Mouse (Mus musculus): ENCODE measurements around the gene Olfr816. TPM values are rescaled to one million over a fixed set of nuclear protein-coding genes. Genes with fewer than 3 reads are reported as not detected.
"Not testable (repeated sequence)": the region's sequence is repeated elsewhere in the genome, so short reads cannot be mapped to it uniquely, and the experiment has no call there.

Olfr816 gene
- 0.09 and 0.11 TPM in 2 replicates for polyA plus RNA-seq (2014; fragmentation: Nextera tagmentation; extraction: Ambion mirVana)

DNA sequence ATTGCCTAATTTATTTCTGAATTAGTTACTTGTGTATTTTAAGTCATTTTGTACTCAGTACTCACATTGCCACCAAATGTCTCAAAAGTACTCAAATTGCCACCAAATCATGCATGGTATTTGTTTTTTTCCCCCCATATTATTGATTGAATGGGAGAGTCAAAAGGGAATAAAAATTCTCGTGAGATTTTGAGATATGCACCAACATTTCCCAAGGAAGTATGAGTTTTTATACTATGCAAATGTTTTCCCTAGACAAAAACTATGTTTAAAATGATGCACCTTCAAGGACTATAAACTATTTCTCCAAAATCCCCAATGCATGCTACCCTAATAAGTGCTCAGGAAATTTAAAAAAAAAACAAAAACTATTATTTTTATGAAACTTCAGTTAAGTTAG, at the start of gene Olfr816:
Gene Olfr816, minus strand, starts transcription at position 101 of the 400 bp plus-strand sequence.
- 49% methylated on average over 1 of the region's 1 CpGs for whole genome bisulfite sequencing
- H3K36me3 ChIP-seq (ENCODE audit: control insufficient read depth, insufficient read depth, low read length): no peaks in the 10 kb centered on the region
- no peak within 1 kb of the TSS for H3K4me3 ChIP-seq (ENCODE audit: low read depth, low read length)
- ATAC-seq (ENCODE audit: low read depth) (no peak), DNase-seq (ENCODE audit: low spot score) (no peak)
- H3K27ac ChIP-seq (replicated peaks; ENCODE audit: low read depth, low read length): no peak within 1 kb of the TSS
- no peak within 1 kb of the TSS for H3K4me2 ChIP-seq (ENCODE audit: low read depth, low read length)
- no peaks in the 10 kb centered on the region for H3K9me3 ChIP-seq (ENCODE audit: control insufficient read depth, low read length)
- no peak within 1 kb of the TSS for H3K9ac ChIP-seq (ENCODE audit: low read depth, low read length)
- H3K4me1 ChIP-seq (ENCODE audit: control insufficient read depth, insufficient read depth, low read length): no peaks in the 10 kb centered on the region
- no peaks in the 10 kb centered on the region for H3K27me3 ChIP-seq (replicated peaks; ENCODE audit: control insufficient read depth, insufficient read depth, low read length)

DNA sequence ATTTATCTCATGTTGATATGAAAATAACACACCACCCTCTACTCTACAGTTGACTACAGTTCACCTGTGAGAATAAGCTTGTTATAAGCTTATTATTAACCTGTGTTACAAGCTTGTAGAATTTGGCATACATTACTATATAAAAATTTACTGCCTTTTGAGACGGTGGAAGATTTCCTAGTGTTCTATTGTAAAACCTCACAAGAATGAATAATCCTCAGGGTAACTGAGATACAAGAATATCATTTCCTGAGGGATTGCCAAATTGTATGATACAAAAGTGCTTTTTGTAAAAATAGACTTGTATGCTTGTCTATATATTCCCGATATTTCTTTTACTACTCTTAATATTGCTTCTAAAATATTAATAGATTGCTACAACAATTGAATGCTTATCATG, 33.6 kb upstream of the Olfr816 start, which contains the start of gene Olfr818:
Gene Olfr818, minus strand, starts transcription at position 101 of the 400 bp plus-strand sequence.
- DNase-seq (ENCODE audit: low spot score): no peak
- no peak for ATAC-seq (ENCODE audit: low read depth)

DNA sequence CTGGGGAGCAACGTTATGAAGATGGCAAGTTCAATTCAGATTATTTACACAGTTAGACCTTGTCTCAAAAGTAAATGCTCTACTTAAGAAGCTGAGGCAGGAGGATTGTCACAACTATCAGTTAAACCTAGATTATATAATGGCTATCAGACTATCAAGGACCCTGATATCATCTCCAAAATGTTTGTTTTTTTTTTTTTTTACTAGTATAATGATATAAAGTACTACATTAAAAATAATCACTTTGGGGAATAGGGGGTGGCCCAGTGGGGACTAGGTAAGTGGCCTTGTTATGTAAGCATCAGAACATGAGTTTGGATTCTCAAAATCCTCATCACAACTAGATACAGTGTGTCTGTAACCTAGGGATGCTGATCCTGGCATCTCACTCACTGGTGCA, 9.6 kb downstream of the Olfr816 start, which contains the start of gene Olfr815:
Gene Olfr815, minus strand, starts transcription at position 101 of the 400 bp plus-strand sequence.
- not testable (repeated sequence) for H3K9me3 ChIP-seq (ENCODE audit: control insufficient read depth, low read length); ATAC-seq (ENCODE audit: low read depth); H3K4me2 ChIP-seq (ENCODE audit: low read depth, low read length); H3K27ac ChIP-seq (replicated peaks; ENCODE audit: low read depth, low read length); H3K4me3 ChIP-seq (ENCODE audit: low read depth, low read length); H3K27me3 ChIP-seq (replicated peaks; ENCODE audit: control insufficient read depth, insufficient read depth, low read length); H3K4me1 ChIP-seq (ENCODE audit: control insufficient read depth, insufficient read depth, low read length); H3K9ac ChIP-seq (ENCODE audit: low read depth, low read length); DNase-seq (ENCODE audit: low spot score); H3K36me3 ChIP-seq (ENCODE audit: control insufficient read depth, insufficient read depth, low read length)
- WGBS: no CpG with 5 or more reads among the region's 1 CpGs

More for the DNA sequence above, 33.6 kb upstream of the Olfr816 start, which contains the start of gene Olfr818:
- Histone ChIP-seq H3K27ac (replicated peaks; ENCODE audit: low read depth, low read length) (no peak within 1 kb of the TSS), H3K36me3 (ENCODE audit: control insufficient read depth, insufficient read depth, low read length) (no peaks in the 10 kb centered on the region), H3K9ac (ENCODE audit: low read depth, low read length) (no peak within 1 kb of the TSS), H3K9me3 (ENCODE audit: control insufficient read depth, low read length) (no peaks in the 10 kb centered on the region), H3K4me2 (ENCODE audit: low read depth, low read length) (no peak within 1 kb of the TSS), H3K4me1 (ENCODE audit: control insufficient read depth, insufficient read depth, low read length) (no peaks in the 10 kb centered on the region), H3K4me3 (ENCODE audit: low read depth, low read length) (no peak within 1 kb of the TSS), H3K27me3 (replicated peaks; ENCODE audit: control insufficient read depth, insufficient read depth, low read length) (no peaks in the 10 kb centered on the region)
- WGBS: 92% methylated on average over 2 of the region's 2 CpGs

DNA sequence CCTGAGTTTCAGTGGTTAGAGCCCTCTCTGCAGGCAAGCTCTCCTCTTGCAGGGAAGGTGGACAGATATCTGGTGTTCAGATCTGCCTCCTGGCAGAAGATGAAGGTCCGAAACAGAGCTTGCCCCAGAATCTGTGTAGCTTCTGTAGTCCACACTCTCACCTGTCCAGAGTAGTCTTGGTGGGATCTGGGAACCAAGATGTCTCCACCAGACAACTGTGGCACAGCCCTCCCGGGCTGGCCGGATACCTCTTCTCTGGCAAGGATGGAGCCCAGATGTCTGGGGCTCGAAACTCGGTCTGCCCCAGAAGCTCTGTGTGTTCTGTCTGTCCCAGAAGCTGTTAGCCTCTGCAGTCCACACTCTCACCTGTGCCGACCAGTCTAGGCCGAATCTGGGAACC, 29.5 kb downstream of the Olfr816 start:
- Histone ChIP-seq H3K27me3 (replicated peaks; ENCODE audit: control insufficient read depth, insufficient read depth, low read length) (no peaks in the 10 kb centered on the region), H3K27ac (replicated peaks; ENCODE audit: low read depth, low read length) (no peak overlapping the region), H3K36me3 (ENCODE audit: control insufficient read depth, insufficient read depth, low read length) (no peaks in the 10 kb centered on the region), H3K9me3 (ENCODE audit: control insufficient read depth, low read length) (no peaks in the 10 kb centered on the region), H3K4me2 (ENCODE audit: low read depth, low read length) (no peak overlapping the region), H3K4me3 (ENCODE audit: low read depth, low read length) (no peak overlapping the region), H3K4me1 (ENCODE audit: control insufficient read depth, insufficient read depth, low read length) (no peaks in the 10 kb centered on the region), H3K9ac (ENCODE audit: low read depth, low read length) (no peak overlapping the region)
- ATAC-seq (ENCODE audit: low read depth) (no peak), DNase-seq (ENCODE audit: low spot score) (no peak)
- WGBS: 93% methylated on average over 7 of the region's 7 CpGs

DNA sequence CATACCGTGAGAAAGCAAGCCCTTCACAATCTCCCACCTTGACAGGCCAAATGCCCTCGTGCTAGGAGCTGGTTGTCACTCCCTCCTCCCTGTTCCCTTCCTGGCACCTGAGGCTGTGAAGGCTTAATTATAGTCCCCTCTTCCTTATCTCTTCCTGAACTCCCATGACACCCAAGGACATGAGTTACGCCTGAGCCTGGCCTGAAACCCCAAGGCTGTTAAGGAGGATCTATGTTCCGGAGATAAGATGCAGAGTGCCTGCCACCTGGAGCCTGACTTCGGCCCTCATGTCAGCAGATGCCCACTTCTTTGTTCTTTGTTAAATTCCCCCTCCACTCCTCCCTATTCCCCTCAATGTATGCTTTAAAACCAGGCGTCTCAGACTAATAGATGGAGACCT, 29.9 kb downstream of the Olfr816 start:
- H3K36me3 ChIP-seq (ENCODE audit: control insufficient read depth, insufficient read depth, low read length); H3K27ac ChIP-seq (replicated peaks; ENCODE audit: low read depth, low read length); H3K4me3 ChIP-seq (ENCODE audit: low read depth, low read length); ATAC-seq (ENCODE audit: low read depth); H3K4me1 ChIP-seq (ENCODE audit: control insufficient read depth, insufficient read depth, low read length); H3K9me3 ChIP-seq (ENCODE audit: control insufficient read depth, low read length); H3K9ac ChIP-seq (ENCODE audit: low read depth, low read length); DNase-seq (ENCODE audit: low spot score); H3K4me2 ChIP-seq (ENCODE audit: low read depth, low read length); H3K27me3 ChIP-seq (replicated peaks; ENCODE audit: control insufficient read depth, insufficient read depth, low read length): not testable (repeated sequence)
- WGBS: 83% methylated on average over 6 of the region's 6 CpGs

DNA sequence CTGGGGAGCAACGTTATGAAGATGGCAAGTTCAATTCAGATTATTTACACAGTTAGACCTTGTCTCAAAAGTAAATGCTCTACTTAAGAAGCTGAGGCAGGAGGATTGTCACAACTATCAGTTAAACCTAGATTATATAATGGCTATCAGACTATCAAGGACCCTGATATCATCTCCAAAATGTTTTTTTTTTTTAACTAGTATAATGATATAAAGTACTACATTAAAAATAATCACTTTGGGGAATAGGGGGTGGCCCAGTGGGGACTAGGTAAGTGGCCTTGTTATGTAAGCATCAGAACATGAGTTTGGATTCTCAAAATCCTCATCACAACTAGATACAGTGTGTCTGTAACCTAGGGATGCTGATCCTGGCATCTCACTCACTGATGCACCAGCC, 35.6 kb downstream of the Olfr816 start, which contains the start of gene Olfr814:
Gene Olfr814, minus strand, starts transcription at position 101 of the 400 bp plus-strand sequence.
- H3K9ac ChIP-seq (ENCODE audit: low read depth, low read length); ATAC-seq (ENCODE audit: low read depth); H3K4me3 ChIP-seq (ENCODE audit: low read depth, low read length); DNase-seq (ENCODE audit: low spot score); H3K4me2 ChIP-seq (ENCODE audit: low read depth, low read length); H3K27ac ChIP-seq (replicated peaks; ENCODE audit: low read depth, low read length); H3K9me3 ChIP-seq (ENCODE audit: control insufficient read depth, low read length); H3K27me3 ChIP-seq (replicated peaks; ENCODE audit: control insufficient read depth, insufficient read depth, low read length); H3K36me3 ChIP-seq (ENCODE audit: control insufficient read depth, insufficient read depth, low read length); H3K4me1 ChIP-seq (ENCODE audit: control insufficient read depth, insufficient read depth, low read length): not testable (repeated sequence)
- no CpG with 5 or more reads among the region's 1 CpGs for WGBS

Other genes with a start within 250 kb of the Olfr816 start
- not detected in 2 replicates for gene Olfr801, start 241.7 kb downstream of the Olfr816 start, polyA plus RNA-seq (2014; fragmentation: Nextera tagmentation; extraction: Ambion mirVana)
- not detected in 2 replicates for gene Olfr802, start 227.4 kb downstream of the Olfr816 start, polyA plus RNA-seq (2014; fragmentation: Nextera tagmentation; extraction: Ambion mirVana)
- gene Olfr803, start 221.3 kb downstream of the Olfr816 start, polyA plus RNA-seq (2014; fragmentation: Nextera tagmentation; extraction: Ambion mirVana): not detected in 2 replicates
- gene Olfr804, start 212.4 kb downstream of the Olfr816 start, polyA plus RNA-seq (2014; fragmentation: Nextera tagmentation; extraction: Ambion mirVana): not detected in 2 replicates
- not detected in 2 replicates for gene Olfr805, start 186.2 kb downstream of the Olfr816 start, polyA plus RNA-seq (2014; fragmentation: Nextera tagmentation; extraction: Ambion mirVana)
- gene Olfr806, start 173.7 kb downstream of the Olfr816 start, polyA plus RNA-seq (2014; fragmentation: Nextera tagmentation; extraction: Ambion mirVana): not detected in 2 replicates
- gene Olfr807, start 157.8 kb downstream of the Olfr816 start, polyA plus RNA-seq (2014; fragmentation: Nextera tagmentation; extraction: Ambion mirVana): not detected in 2 replicates
- gene Olfr808, start 150.1 kb downstream of the Olfr816 start, polyA plus RNA-seq (2014; fragmentation: Nextera tagmentation; extraction: Ambion mirVana): not detected in 2 replicates
- gene Olfr809, start 141.0 kb downstream of the Olfr816 start, polyA plus RNA-seq (2014; fragmentation: Nextera tagmentation; extraction: Ambion mirVana): not detected in 2 replicates
- 0.07 and 0.22 TPM in 2 replicates for gene Olfr810, start 120.7 kb downstream of the Olfr816 start, polyA plus RNA-seq (2014; fragmentation: Nextera tagmentation; extraction: Ambion mirVana)
- not detected in 2 replicates for gene Olfr811, start 111.2 kb downstream of the Olfr816 start, polyA plus RNA-seq (2014; fragmentation: Nextera tagmentation; extraction: Ambion mirVana)
- 0.16 and 0.21 TPM in 2 replicates for gene Olfr812, start 69.5 kb downstream of the Olfr816 start, polyA plus RNA-seq (2014; fragmentation: Nextera tagmentation; extraction: Ambion mirVana)
- not detected in 2 replicates for gene Olfr813, start 60.2 kb downstream of the Olfr816 start, polyA plus RNA-seq (2014; fragmentation: Nextera tagmentation; extraction: Ambion mirVana)
- not detected in 2 replicates for gene Olfr814, start 35.7 kb downstream of the Olfr816 start, polyA plus RNA-seq (2014; fragmentation: Nextera tagmentation; extraction: Ambion mirVana)
- not detected in 2 replicates for gene Olfr815, start 9.7 kb downstream of the Olfr816 start, polyA plus RNA-seq (2014; fragmentation: Nextera tagmentation; extraction: Ambion mirVana)
- not detected in 2 replicates for gene Olfr818, start 33.5 kb upstream of the Olfr816 start, polyA plus RNA-seq (2014; fragmentation: Nextera tagmentation; extraction: Ambion mirVana)
- gene Olfr819, start 51.7 kb upstream of the Olfr816 start, polyA plus RNA-seq (2014; fragmentation: Nextera tagmentation; extraction: Ambion mirVana): not detected in 2 replicates
- gene Olfr247, start 60.5 kb upstream of the Olfr816 start, polyA plus RNA-seq (2014; fragmentation: Nextera tagmentation; extraction: Ambion mirVana): not detected in 2 replicates
- gene Gm10310, start 69.5 kb upstream of the Olfr816 start, polyA plus RNA-seq (2014; fragmentation: Nextera tagmentation; extraction: Ambion mirVana): not detected in 2 replicates
- 0.12 and 0.33 TPM in 2 replicates for gene Olfr820, start 97.0 kb upstream of the Olfr816 start, polyA plus RNA-seq (2014; fragmentation: Nextera tagmentation; extraction: Ambion mirVana)
- not detected in 2 replicates for gene Olfr821, start 114.8 kb upstream of the Olfr816 start, polyA plus RNA-seq (2014; fragmentation: Nextera tagmentation; extraction: Ambion mirVana)
- 0.08 TPM in 1 of 2 replicates, not detected in the other for gene Olfr822, start 155.6 kb upstream of the Olfr816 start, polyA plus RNA-seq (2014; fragmentation: Nextera tagmentation; extraction: Ambion mirVana)
- gene Olfr823, start 199.8 kb upstream of the Olfr816 start, polyA plus RNA-seq (2014; fragmentation: Nextera tagmentation; extraction: Ambion mirVana): not detected in 2 replicates
- gene Olfr824, start 214.4 kb upstream of the Olfr816 start, polyA plus RNA-seq (2014; fragmentation: Nextera tagmentation; extraction: Ambion mirVana): not detected in 2 replicates

All from embryonic facial prominence, embryonic 14.5 days (tissue).